Mouse (Mus musculus): Measurements from ENCODE around the gene Ccr7.
A peak's percentile ranks its signal among the peaks of the same experiment; 100 is the strongest.

Gene Ccr7

GRCm38 (mm10) chr11:99117907-99118306, 37.0 kb downstream of the Ccr7 start:
- no peak for DNase-seq (ENCODE audit: low spot score in 2 of 2)

GRCm38 (mm10) chr11:99115940-99116339, 38.9 kb downstream of the Ccr7 start:
- DNase-seq (ENCODE audit: low spot score in 2 of 2): no peak

GRCm38 (mm10) chr11:99113111-99113510, 41.8 kb downstream of the Ccr7 start:
- no peak for DNase-seq (ENCODE audit: low spot score in 2 of 2)

- DNase-seq (ENCODE audit: low spot score in 2 of 2): no peak
These were observed 42.2 kb downstream of the Ccr7 start for GRCm38 (mm10) chr11:99112700-99113099.

GRCm38 (mm10) chr11:99111631-99112030, 43.2 kb downstream of the Ccr7 start:
- no peak for DNase-seq (ENCODE audit: low spot score in 2 of 2)

- peak; percentile 51 to 72 for DNase-seq (ENCODE audit: low spot score in 2 of 2)
These were observed 43.7 kb downstream of the Ccr7 start for GRCm38 (mm10) chr11:99111155-99111554.

- no peak for DNase-seq (ENCODE audit: low spot score in 2 of 2)
These were observed 44.3 kb downstream of the Ccr7 start for GRCm38 (mm10) chr11:99110370-99111110.

GRCm38 (mm10) chr11:99108296-99108695, 46.6 kb downstream of the Ccr7 start:
- DNase-seq (ENCODE audit: low spot score in 2 of 2): no peak

GRCm38 (mm10) chr11:99105981-99106726, 48.7 kb downstream of the Ccr7 start:
- DNase-seq (ENCODE audit: low spot score in 2 of 2): no peak

- no peak for DNase-seq (ENCODE audit: low spot score in 2 of 2)
These were observed 50.1 kb downstream of the Ccr7 start for GRCm38 (mm10) chr11:99104609-99105410.

- DNase-seq (ENCODE audit: low spot score in 2 of 2): no peak
These were observed 52.2 kb downstream of the Ccr7 start for GRCm38 (mm10) chr11:99102575-99103270.

GRCm38 (mm10) chr11:99101693-99102092, 53.2 kb downstream of the Ccr7 start:
- DNase-seq (ENCODE audit: low spot score in 2 of 2): no peak

- DNase-seq (ENCODE audit: low spot score in 2 of 2): no peak
These were observed 54.7 kb downstream of the Ccr7 start for GRCm38 (mm10) chr11:99100215-99100614.

GRCm38 (mm10) chr11:99099516-99099915, 55.4 kb downstream of the Ccr7 start:
- DNase-seq (ENCODE audit: low spot score in 2 of 2): no peak

- DNase-seq (ENCODE audit: low spot score in 2 of 2): no peak
These were observed 56.0 kb downstream of the Ccr7 start for GRCm38 (mm10) chr11:99098924-99099323.

GRCm38 (mm10) chr11:99096996-99097774, 57.7 kb downstream of the Ccr7 start:
- DNase-seq (ENCODE audit: low spot score in 2 of 2): no peak

- no peak for DNase-seq (ENCODE audit: low spot score in 2 of 2)
These were observed 58.5 kb downstream of the Ccr7 start for GRCm38 (mm10) chr11:99096417-99096816.

- no peak for DNase-seq (ENCODE audit: low spot score in 2 of 2)
These were observed 59.1 kb downstream of the Ccr7 start for GRCm38 (mm10) chr11:99095759-99096158.

- DNase-seq (ENCODE audit: low spot score in 2 of 2): no peak
These were observed 59.8 kb downstream of the Ccr7 start for GRCm38 (mm10) chr11:99094911-99095676.
